Mouse (Mus musculus): Measurements from ENCODE around the gene Agt.

- TF ChIP-seq CTCF (IDR thresholded peaks at IDR 0.05; ENCODE audit: low read depth) = no peak
- TF ChIP-seq EP300 (optimal IDR thresholded peaks at IDR 0.05) = no peak
Observed at GRCm38 (mm10) chr8:124509156-124509555, 60.4 kb downstream of the Agt start.

Measured in stomach, postnatal 0 days (tissue).